Mouse (Mus musculus): ENCODE data around the gene Cilp2.

Gene Cilp2

DNA sequence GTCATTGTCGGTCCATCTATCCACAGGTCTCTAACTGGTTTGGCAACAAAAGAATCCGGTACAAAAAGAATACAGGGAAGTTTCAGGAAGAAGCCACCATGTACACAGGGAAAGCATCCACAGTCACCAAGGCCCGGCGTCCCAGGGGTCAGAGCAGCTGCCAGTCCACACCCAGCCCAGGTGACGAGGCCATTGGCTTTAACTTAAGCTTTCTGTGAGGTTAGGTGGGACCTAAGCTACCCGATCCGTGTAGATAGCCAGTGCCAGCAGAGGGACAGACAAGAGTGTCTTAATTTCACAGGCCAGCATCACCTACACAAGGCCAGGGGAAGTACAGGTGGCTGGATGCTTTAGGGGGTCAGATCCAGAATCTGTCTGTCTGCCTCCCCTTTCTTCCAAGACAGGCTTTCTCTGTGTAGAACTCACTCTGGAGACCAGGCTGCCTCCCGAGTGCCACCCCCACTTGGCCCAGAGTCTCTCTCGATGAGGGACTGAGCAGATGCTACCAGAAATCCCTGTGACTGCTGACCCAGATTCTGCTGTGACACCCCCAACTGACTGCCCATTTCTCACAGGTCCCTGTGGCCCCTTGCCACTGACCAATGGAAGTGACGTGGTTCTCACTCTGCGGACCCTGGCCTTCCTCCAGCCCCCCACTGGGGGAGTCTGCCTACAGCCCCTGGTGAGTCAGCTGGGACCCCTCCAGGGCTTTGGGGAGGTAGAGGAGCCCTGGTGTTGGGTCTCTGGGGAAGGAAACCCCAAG, 17.3 kb downstream of the Cilp2 start:
- DNase-seq = peak; percentile 75

GRCm38 (mm10) chr8:69867696-69868326, 19.7 kb downstream of the Cilp2 start:
- DNase-seq = no peak

DNA sequence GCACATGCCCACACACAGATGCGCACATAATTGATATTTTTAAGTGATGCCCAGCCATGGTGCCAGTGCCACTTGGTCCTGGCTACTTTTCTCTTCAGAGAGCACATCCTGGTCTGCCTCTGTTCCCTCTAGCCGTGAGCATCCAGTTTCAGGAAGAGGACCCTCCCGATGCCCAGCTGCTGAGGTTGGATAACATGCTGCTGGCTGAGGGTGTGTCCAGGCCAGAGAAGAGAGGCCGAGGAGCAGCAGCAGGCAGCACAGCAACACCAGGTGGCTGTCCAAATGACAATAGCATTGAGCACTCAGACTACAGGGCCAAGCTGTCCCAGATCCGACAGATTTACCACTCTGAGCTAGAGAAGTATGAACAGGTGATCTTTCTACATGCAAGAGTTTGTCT, 23.3 kb downstream of the Cilp2 start:
- no peak for DNase-seq

DNA sequence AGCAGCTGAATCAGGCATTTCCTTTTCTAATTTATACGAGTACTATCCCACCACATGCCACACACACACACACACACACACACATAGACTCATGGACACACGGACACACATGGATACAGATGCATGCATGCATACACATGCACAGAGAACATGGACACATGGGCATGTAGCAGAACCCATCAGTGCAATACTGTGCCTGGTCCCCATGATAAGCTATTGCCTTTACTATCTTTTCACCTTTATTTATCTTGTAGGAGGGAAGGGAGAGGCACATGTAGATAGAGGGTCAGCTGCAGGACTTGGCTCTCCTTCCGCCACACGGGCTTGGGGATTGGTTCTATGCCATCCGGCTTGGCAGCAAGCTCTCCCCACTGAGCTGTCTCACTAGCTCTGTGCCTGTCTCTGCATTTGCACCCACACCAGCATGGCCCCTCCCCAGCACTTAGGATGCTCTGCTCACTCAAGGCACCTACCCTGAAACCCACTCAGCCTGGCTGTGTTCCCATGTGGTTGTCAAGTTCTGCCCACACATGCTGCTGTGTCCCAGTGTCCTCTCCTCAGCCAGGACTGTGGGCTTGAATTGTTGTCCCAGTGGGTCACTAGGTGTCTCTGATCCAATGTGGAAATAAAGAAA, 24.0 kb downstream of the Cilp2 start:
- no peak for DNase-seq

DNA sequence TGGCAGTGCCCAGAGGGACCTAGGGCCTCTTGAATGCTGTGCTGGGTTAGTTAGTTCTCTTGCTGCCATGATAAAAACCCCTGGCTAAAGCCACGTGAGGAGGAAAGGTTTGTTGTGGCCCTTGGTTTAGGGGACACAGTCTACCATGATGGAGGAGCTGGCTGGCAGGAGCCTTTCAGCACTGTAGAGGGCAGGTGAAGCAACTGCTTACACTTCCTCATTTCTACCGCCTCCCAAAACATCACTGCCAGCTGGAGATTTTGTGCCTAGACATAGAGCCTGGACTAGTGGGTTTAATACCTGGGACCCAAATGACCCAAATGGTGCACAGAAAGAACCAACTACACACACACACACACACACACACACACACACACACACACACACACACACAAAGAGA, 26.2 kb downstream of the Cilp2 start:
- DNase-seq = no peak

DNA sequence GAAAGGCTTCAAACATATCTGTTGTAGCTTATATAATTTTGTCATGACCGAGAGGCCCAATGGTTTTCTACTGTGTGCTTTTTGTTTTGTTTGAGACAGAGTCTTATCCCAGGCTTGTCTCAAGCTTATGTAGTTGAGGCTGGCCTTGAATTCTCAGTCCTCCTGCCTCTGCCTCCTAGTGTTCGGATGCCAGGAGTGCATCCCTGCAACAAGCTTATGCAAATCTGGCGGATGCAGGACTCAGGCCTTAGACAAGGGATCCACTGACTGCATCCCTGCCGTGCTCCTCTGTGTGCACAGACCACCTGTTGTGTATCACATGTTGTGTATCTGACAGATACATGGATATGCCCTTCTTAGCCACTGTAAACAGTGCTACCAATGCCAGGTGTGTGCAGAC, 26.7 kb downstream of the Cilp2 start:
- no peak for DNase-seq

GRCm38 (mm10) chr8:69853869-69854268, 33.6 kb downstream of the Cilp2 start:
- no peak for DNase-seq

- DNase-seq = no peak
These were observed 36.5 kb downstream of the Cilp2 start for GRCm38 (mm10) chr8:69850926-69851506.

GRCm38 (mm10) chr8:69849899-69850298, 37.6 kb downstream of the Cilp2 start:
- DNase-seq = no peak

DNA sequence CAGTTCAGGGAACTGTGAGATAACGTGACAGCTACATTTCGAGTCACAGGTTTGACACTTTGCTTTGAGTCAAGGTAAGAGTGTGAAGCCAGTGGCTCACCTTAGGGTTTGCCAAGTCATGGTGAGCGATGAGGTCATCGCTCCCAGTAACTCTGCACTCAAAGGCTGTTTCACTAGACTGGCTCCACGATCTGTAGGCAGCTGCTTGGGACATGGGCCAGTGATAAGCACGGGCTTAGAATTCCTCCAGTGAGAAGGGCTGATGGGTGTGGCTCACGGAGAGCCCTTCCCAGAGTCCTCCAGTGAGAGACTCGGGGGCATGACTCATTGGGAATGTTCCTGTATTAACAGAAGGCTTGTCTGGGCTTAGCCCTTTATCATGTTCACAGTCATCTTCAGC, 38.5 kb downstream of the Cilp2 start:
- DNase-seq = no peak

DNA sequence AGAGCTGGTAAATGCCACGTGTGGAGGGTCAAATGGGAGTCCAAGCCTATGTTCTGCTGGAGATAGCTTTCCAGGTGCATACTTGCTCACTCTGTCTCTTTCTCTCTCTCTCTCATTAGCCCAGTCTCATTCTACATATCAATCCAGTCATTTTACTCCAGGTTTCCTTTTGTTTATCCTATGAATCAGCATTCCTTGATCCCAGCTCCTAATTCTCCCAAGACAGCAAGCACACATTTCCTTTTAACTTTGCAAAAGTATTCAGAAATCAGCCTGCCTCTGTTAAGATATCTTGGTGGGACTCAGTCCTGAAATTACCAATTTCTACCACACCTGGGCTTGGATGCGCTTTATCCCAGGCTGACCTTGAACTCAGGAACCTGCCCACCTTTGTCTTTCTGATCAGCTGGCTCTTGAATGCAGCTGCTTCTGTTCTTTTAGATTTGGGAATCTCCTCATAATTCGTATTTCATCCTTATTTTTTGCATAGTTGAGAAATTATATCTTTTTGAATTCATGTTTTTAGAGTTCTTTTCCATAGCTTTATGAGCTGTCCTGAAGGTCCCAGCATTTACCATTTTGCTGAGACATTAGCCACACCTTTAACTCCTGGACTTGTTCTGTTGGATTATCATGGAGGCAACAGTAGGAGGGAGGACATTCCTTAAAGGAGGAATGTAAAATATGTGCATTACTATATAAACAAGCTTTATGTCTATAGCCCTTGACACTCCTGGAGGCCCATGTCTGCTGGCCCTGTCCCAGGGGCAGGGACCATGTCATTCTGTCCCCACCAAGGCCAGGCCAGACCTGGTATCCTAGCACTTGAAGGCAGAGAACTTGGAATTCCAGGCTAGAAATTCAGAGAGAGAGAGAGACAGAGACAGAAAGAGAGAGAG, 40.1 kb downstream of the Cilp2 start:
- DNase-seq = no peak

GRCm38 (mm10) chr8:69837057-69837682, 50.3 kb downstream of the Cilp2 start:
- no peak for DNase-seq

DNA sequence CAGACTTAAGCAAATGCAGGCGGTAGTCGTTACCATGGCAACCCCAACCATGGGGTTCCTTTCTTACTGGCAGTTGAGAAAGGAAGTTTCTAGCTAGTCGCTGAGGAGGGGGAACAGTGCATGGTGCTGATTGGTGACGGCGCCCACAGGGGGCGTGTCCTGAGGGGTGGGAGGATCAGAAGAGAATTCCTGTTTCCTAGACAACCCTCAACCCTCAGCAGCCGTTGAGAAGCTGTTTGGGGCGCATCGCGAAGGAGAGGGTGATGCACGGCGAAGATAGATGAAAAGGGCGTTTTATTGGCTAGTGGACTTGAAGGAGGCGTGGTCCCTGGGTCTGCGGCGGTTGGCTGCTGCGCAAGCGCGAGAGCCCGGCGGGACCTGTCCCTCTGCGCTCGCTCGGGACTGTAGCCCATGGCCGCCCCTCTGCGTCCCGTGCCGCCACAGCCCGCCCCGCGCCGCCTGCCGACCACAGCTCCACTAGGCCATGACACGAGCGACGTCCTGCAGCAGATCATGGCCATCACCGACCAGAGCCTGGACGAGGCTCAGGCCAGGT, 55.1 kb downstream of the Cilp2 start, which contains the start of gene Pbx4:
TSS of gene Pbx4 (plus strand) at position 194 of the 556 bp plus-strand sequence.
- peak; percentile 86 for DNase-seq

All from cerebellum, adult 11-12 months (tissue).